Mouse (Mus musculus) spleen, adult 2 months (tissue): ENCODE measurements around the gene Gm10260.

ENCODE experiments used
- CTCF ChIP-seq: fragments of 200-500 bp; IDR thresholded peaks from 2 replicates; pipeline ENCODE4 v1.5.1; 2011; ENCODE audit warnings: mild to moderate bottlenecking, inconsistent platforms; ENCODE audit not compliant: insufficient read depth, insufficient read length, insufficient replicate concordance; ENCODE audit errors: extremely low read depth
- POLR2A ChIP-seq: fragments of 200-500 bp; IDR thresholded peaks from 2 replicates; pipeline ENCODE4 v1.6.1; 2011; ENCODE audit warnings: low read depth, low read length, inconsistent platforms

DNA sequence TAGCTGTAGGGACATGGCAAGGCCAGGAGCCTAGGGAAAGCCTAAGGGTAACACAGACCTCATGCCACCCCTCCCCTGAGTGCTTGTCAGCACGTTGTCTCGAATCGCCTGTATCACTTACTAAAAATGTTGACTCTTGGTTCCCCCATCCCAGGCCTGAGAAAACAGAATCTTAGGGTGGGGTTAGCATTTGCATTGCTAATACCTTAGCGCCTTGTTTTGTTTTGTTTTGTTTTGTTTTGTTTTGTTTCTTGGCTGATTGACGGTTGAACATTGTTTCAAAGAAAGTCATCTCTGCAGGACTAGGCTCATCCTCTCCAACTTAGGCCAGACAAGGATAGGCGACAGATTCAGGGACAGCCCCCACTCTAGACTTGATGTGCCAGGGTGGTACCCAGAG, 35.9 kb downstream of the Gm10260 start:
- TF ChIP-seq CTCF (no peak), POLR2A (no peak)
